Mouse (Mus musculus) small intestine, adult 2 months (tissue): Measurements from ENCODE around the gene Ccdc34. TPM values are rescaled to one million over a fixed set of nuclear protein-coding genes. Genes with fewer than 3 reads are reported as not detected.
A peak's percentile ranks its signal among the peaks of the same experiment; 100 is the strongest.
"Not testable (repeated sequence)": the region's sequence is repeated elsewhere in the genome, so short reads cannot be mapped to it uniquely, and the experiment has no call there.

Source experiments
- H3K27ac ChIP-seq: fragments of 200-500 bp; 2 replicates; pipeline ENCODE4 v1.5.1; 2012; ENCODE audit warnings: low read depth, low read length, control low read depth, inconsistent platforms; ENCODE audit not compliant: insufficient read depth
- H3K27me3 ChIP-seq: fragments of 200-500 bp; 2 replicates; pipeline ENCODE4 v1.6.1; 2012; ENCODE audit warnings: mild to moderate bottlenecking, moderate library complexity, low read length, inconsistent platforms; ENCODE audit not compliant: control insufficient read depth, insufficient read depth
- H3K36me3 ChIP-seq: fragments of 200-500 bp; 2 replicates; pipeline ENCODE4 v1.6.1; 2012; ENCODE audit warnings: mild to moderate bottlenecking, low read length, control low read depth, inconsistent platforms; ENCODE audit not compliant: control insufficient read depth, insufficient read depth
- H3K4me1 ChIP-seq: fragments of 200-500 bp; 2 replicates; pipeline ENCODE4 v1.6.1; 2012; ENCODE audit warnings: low read length, inconsistent platforms, mixed read lengths; ENCODE audit not compliant: control insufficient read depth, insufficient read depth, insufficient read length
- H3K4me3 ChIP-seq: fragments of 200-500 bp; 2 replicates; pipeline ENCODE4 v1.5.1; 2012; ENCODE audit warnings: low read depth, mild to moderate bottlenecking, control low read depth, inconsistent platforms, low read length, moderate library complexity
- CTCF ChIP-seq: fragments of 200-500 bp; IDR thresholded peaks from 2 replicates; pipeline ENCODE4 v1.5.1; 2012; ENCODE audit warnings: low read depth, mild to moderate bottlenecking, control low read depth, inconsistent platforms, low read length, moderate library complexity, mixed read lengths; ENCODE audit not compliant: insufficient replicate concordance, insufficient read length; ENCODE audit errors: extremely low read depth
- POLR2A ChIP-seq: fragments of 200-500 bp; IDR thresholded peaks from 2 replicates; pipeline ENCODE4 v1.6.1; 2012; ENCODE audit warnings: low read depth, mild to moderate bottlenecking, control low read depth, inconsistent platforms, low read length, moderate library complexity
- WGBS: fragments of 180-500 bp; shearing (Covaris S2); methylation state at CpG from one replicate; pipeline ENCODE4 v1.1.7; 2018; 5-methylcytosine and 5-hydroxymethylcytosine counted together
- polyA plus RNA-seq: library from polyadenylated mRNA; depleted of rRNA; stranded (reverse); fragments of >200 nt; gene quantifications from 2 replicates; pipeline ENCODE4 v1.2.3, GENCODE M21; 2012

The Ccdc34 gene
- polyA plus RNA-seq, 1 experiment, result 10.2 TPM

DNA sequence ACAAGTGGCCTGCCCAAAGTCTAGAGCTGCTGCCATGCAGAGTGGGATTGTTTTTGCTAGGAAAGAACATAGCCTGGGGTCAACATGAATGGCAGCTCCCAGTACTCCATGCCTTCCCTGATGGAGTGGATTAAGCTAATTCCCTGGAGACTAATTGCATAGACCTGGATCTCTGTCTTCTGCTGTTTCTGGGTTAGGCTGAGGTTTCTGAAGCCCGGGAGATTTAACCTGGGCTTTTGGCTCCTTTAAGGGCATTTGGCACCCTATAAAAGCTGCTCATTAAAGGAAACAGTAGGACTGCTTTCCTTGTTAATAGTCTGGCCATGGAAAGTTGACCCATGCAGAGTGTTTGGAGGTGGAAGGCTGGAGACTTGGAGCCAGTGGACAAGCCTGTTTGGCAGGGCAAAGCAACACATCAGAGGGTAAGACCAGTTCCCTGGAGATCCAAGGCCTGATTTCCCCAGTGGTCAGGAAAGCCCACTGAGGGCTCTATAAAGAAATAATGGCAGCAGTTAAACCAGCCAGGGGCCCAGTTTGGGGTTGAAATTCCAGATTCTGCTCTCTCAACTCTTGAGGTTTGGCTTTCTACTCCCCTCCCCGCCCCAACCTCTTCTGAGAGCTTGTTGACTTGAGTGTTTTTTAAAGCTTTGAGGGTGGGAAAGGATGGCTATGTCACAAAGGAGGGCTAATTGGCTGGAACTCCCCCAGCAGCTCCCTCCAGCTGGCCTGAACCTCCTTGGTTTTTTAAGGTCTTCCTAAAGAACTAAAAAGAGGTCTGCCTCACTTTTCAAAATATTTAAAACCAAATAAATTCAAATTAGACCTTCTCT, 117.4 kb downstream of the Ccdc34 start:
- TF ChIP-seq POLR2A (no peak), CTCF (no peak)
- H3K4me1 ChIP-seq, result peaks cover 12% of the 10 kb centered on the region; the same call in 1 of the 2 replicates
- H3K27me3 ChIP-seq, result no peaks in the 10 kb centered on the region
- H3K36me3 ChIP-seq, result no peaks in the 10 kb centered on the region
- H3K27ac ChIP-seq, result no peak overlapping the region
- no peak overlapping the region for H3K4me3 ChIP-seq
- WGBS, result 79% methylated on average over 2 of the region's 2 CpGs

DNA sequence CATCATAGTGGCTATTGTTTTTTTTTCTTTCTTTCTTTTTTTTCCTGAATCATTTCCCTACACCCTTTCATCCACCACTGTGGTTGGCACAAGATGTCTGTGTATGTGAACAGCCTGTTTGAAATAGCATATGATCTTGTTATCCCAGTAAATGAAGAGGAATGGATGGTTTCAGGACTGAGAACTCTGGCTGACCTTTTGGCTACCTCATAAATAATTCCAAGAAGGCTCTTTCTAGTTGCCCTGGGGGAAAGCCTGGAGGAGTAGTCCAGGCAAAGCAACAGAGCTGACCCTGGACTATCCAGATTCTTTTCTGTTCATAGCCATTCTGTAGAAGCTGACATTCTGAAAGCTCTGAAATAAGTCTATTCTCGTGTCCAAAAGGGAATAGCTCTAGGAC, 119.7 kb downstream of the Ccdc34 start:
- no peak overlapping the region for H3K27ac ChIP-seq
- 80% methylated on average over 1 of the region's 1 CpGs for WGBS
- H3K27me3 ChIP-seq, result no peaks in the 10 kb centered on the region
- peaks cover 6% of the 10 kb centered on the region; the same call in 1 of the 2 replicates for H3K4me1 ChIP-seq
- no peak for TF ChIP-seq CTCF
- no peak for TF ChIP-seq POLR2A
- H3K36me3 ChIP-seq, result no peaks in the 10 kb centered on the region
- no peak overlapping the region for H3K4me3 ChIP-seq

- WGBS, result 86% methylated on average over 1 of the region's 1 CpGs
Measured at GRCm38 (mm10) chr2:110138096-110138495, 120.5 kb downstream of the Ccdc34 start.

DNA sequence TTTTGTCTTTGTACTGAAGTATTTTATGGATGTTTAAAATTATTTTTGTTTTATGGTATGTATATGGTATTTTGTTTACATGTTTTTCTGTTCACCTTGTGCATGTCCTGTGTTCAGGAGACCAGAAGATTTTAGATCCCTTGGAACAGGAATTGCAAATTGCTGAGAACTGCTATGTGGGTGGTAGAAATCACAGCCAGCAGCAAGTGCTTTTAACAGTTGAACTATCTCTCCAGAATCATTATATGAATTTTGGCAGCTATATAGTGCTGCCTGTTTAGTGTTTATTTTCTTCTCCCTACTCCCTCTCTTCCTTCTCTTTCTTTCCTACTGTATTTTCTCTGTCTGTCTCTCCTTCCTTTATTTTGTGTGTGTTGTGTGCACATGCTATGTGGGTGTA, 130.4 kb downstream of the Ccdc34 start:
- H3K4me3 ChIP-seq, H3K27ac ChIP-seq, H3K27me3 ChIP-seq: not testable (repeated sequence)

More at GRCm38 (mm10) chr2:110138096-110138495, 120.5 kb downstream of the Ccdc34 start:
- no peak for TF ChIP-seq POLR2A
- TF ChIP-seq CTCF, result no peak
- no peaks in the 10 kb centered on the region for H3K36me3 ChIP-seq
- no peak overlapping the region for H3K4me3 ChIP-seq
- peaks cover 3% of the 10 kb centered on the region; the same call in 1 of the 2 replicates for H3K4me1 ChIP-seq
- H3K27me3 ChIP-seq, result no peaks in the 10 kb centered on the region
- H3K27ac ChIP-seq, result no peak overlapping the region

DNA sequence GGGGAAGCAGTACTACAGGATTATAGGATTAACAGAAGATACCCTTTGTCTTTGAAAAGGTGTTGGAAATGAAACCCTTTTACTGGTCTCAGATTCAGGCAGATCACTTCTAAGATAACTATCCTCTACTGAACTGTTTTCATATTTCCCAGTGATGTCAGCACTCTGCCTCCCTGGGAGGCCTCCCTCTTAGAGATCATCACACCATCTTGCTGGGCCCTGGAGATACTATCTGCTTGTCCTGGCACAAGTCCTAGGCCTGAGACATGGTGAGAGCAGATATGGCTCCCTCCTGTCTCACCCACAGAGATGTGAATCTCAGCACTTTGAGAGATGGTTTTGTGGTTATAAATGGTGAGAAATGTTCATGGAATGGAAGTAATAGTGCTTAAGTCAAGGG, 131.6 kb downstream of the Ccdc34 start:
- no peaks in the 10 kb centered on the region for H3K36me3 ChIP-seq
- H3K4me1 ChIP-seq, result no peaks in the 10 kb centered on the region
- no peak overlapping the region for H3K4me3 ChIP-seq
- H3K27me3 ChIP-seq, result no peaks in the 10 kb centered on the region
- TF ChIP-seq CTCF (no peak), POLR2A (no peak)
- H3K27ac ChIP-seq, result no peak overlapping the region

More for the DNA sequence above, 130.4 kb downstream of the Ccdc34 start:
- H3K4me1 ChIP-seq, H3K36me3 ChIP-seq: not testable (repeated sequence)

DNA sequence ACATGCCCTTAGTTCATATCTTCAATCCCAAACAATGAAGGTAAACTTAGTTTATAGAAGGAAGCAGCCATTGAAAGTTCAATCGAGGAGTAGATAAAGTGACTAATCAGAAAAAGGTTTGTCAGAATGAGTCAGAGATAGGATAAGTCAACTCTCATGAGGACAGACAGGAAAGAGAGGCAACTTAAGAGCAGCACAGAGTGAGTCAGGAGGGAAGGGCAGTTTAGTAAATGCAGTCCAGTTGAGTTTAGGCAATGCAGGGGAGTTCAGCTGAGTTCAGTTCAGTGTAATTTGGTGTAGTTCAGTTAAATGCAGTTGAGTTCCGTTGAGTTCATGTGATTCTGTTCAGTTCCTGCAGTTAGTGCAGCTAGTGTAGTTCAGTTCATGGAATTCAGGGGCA, 138.7 kb downstream of the Ccdc34 start:
- WGBS, result 33% methylated on average over 2 of the region's 2 CpGs
- peaks cover 2% of the 10 kb centered on the region; the same call in 1 of the 2 replicates for H3K4me1 ChIP-seq
- TF ChIP-seq POLR2A, result no peak

DNA sequence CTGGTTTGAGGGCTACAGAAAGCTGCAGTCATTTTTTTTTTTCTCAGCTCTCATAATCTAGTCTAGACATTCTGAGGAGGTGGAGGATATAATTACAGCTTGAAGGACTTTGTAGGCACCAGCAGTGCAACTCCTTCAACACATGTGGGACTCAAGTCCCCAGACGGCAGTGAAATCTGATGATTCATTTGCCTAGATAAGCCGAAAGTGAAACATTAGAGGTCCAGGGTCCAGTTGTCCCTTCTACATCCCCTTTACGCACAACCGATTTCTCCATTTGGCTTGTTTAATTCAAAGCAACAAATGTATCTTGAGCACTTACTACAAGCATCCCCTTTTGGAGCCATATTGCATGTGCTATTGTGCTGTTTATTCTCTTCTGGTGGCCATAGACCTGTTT, 147.4 kb downstream of the Ccdc34 start:
- Histone ChIP-seq H3K27me3 (no peaks in the 10 kb centered on the region), H3K36me3 (no peaks in the 10 kb centered on the region), H3K27ac (no peak overlapping the region), H3K4me1 (no peaks in the 10 kb centered on the region), H3K4me3 (no peak overlapping the region)
- no peak for TF ChIP-seq CTCF
- TF ChIP-seq POLR2A, result no peak
- 82% methylated on average over 4 of the region's 4 CpGs for WGBS

More for the DNA sequence above, 138.7 kb downstream of the Ccdc34 start:
- H3K27me3 ChIP-seq, result no peaks in the 10 kb centered on the region
- no peak overlapping the region for H3K4me3 ChIP-seq
- no peaks in the 10 kb centered on the region for H3K36me3 ChIP-seq
- H3K27ac ChIP-seq, result peak overlapping the region; percentile 89
